In genomic region chr19:55913585-55913984, GRCm38 (mm10) we compare ENCODE assay signal across 27 mouse cellular contexts.
DNase-seq lines count a peak whose midpoint lies in the region; ATAC-seq and TF ChIP-seq lines count a peak whose summit lies in the region.
"Had no signal": no experiment of that assay in that cellular context is flagged by ENCODE, and none has a peak within 500 bp of the region (broad histone marks: within the 10 kb centered on the region; RNA-seq: fewer than 3 reads in every experiment).

No protein-coding gene starts in this region.

- H3K4me2 ChIP-seq in hindbrain, postnatal 0 days (ENCODE audit: low read depth, low read length) = no peak overlapping the region
- no peak overlapping the region for H3K4me2 ChIP-seq in hindbrain, embryonic 12.5 days (replicated peaks)
- H3K4me2 ChIP-seq in midbrain, embryonic 13.5 days (replicated peaks) = no peak overlapping the region
- no peak overlapping the region for H3K4me2 ChIP-seq in midbrain, embryonic 15.5 days
- H3K4me2 ChIP-seq: neural tube, embryonic 13.5 days had no signal

- ATAC-seq in hindbrain, postnatal 0 days = no peak
- no peak for ATAC-seq in hindbrain, embryonic 12.5 days (ENCODE audit: low FRiP score)
- ATAC-seq in midbrain, embryonic 13.5 days = no peak
- ATAC-seq in midbrain, embryonic 15.5 days (replicated peaks) = no peak
- ATAC-seq: activated CD4-positive, CD25-positive, alpha-beta regulatory T cell, adult 4 months; intestine, postnatal 0 days had no signal

- no peaks in the 10 kb centered on the region for H3K36me3 ChIP-seq in hindbrain, postnatal 0 days (ENCODE audit: insufficient read depth, low read length)
- peaks cover 17% of the 10 kb centered on the region for H3K36me3 ChIP-seq in hindbrain, embryonic 12.5 days
- peaks cover 49% of the 10 kb centered on the region for H3K36me3 ChIP-seq in midbrain, embryonic 13.5 days
- peaks cover 95% of the 10 kb centered on the region for H3K36me3 ChIP-seq in midbrain, embryonic 10.5 days
- no peaks in the 10 kb centered on the region for H3K36me3 ChIP-seq in midbrain, embryonic 15.5 days (replicated peaks)

- DNase-seq in hindbrain, postnatal 0 days (ENCODE audit: low spot score) = peak; percentile 43
- DNase-seq in midbrain, embryonic 10.5 days (ENCODE audit: low spot score) = no peak
- no peak for DNase-seq in lung, postnatal 10 days
- DNase-seq: adrenal gland, adult 2 months; adrenal gland, postnatal 36 days; B cell, adult 2 months; cerebellum, adult 8-10 months; cerebellum, postnatal 36 days; gastrocnemius, postnatal 14 days; heart, postnatal 14 days; kidney, adult 9 months; kidney, postnatal 10 days; layer of hippocampus, adult 9-11 months; liver; lung, adult 2 months; lung, postnatal 14 days; right cerebral cortex, postnatal 14 days had no signal

- H3K27ac ChIP-seq in hindbrain, postnatal 0 days = no peak overlapping the region
- H3K27ac ChIP-seq in hindbrain, embryonic 12.5 days = no peak overlapping the region
- H3K27ac ChIP-seq in midbrain, embryonic 13.5 days = peak overlapping the region; percentile 83
- H3K27ac ChIP-seq in midbrain, embryonic 10.5 days (replicated peaks) = no peak overlapping the region
- peak overlapping the region; percentile 77 for H3K27ac ChIP-seq in midbrain, embryonic 15.5 days
- H3K27ac ChIP-seq: hindbrain, embryonic 10.5 days; left cerebral cortex, adult 2 months; liver, embryonic 14.5 days; neural tube, embryonic 13.5 days had no signal

- no peak for TF ChIP-seq CTCF in hindbrain, postnatal 0 days (IDR thresholded peaks at IDR 0.05; ENCODE audit: low read depth)

- H3K9me3 ChIP-seq in hindbrain, postnatal 0 days (ENCODE audit: low read length) = no peaks in the 10 kb centered on the region
- H3K9me3 ChIP-seq in hindbrain, embryonic 12.5 days (replicated peaks) = no peaks in the 10 kb centered on the region
- no peaks in the 10 kb centered on the region for H3K9me3 ChIP-seq in midbrain, embryonic 13.5 days
- H3K9me3 ChIP-seq in midbrain, embryonic 10.5 days (replicated peaks) = peaks cover 6% of the 10 kb centered on the region; the same call in 1 of the 2 replicates
- H3K9me3 ChIP-seq in midbrain, embryonic 15.5 days = no peaks in the 10 kb centered on the region
- H3K9me3 ChIP-seq: neural tube, embryonic 13.5 days had no signal

- no peak overlapping the region for H3K4me3 ChIP-seq in hindbrain, postnatal 0 days (ENCODE audit: low read length)
- no peak overlapping the region for H3K4me3 ChIP-seq in hindbrain, embryonic 12.5 days
- no peak overlapping the region for H3K4me3 ChIP-seq in midbrain, embryonic 13.5 days (replicated peaks)
- no peak overlapping the region for H3K4me3 ChIP-seq in midbrain, embryonic 10.5 days
- no peak overlapping the region for H3K4me3 ChIP-seq in midbrain, embryonic 15.5 days
- H3K4me3 ChIP-seq: hindbrain, embryonic 10.5 days; left cerebral cortex, adult 2 months; myocyte; neural tube, embryonic 13.5 days had no signal

- 35% methylated on average over 10 of the region's 10 CpGs for WGBS in hindbrain, postnatal 0 days
- WGBS in hindbrain, embryonic 12.5 days = 75% methylated on average over 10 of the region's 10 CpGs
- 66% methylated on average over 10 of the region's 10 CpGs for WGBS in midbrain, embryonic 13.5 days
- WGBS in midbrain, embryonic 10.5 days = 89% methylated on average over 10 of the region's 10 CpGs
- WGBS in midbrain, embryonic 15.5 days = 56% methylated on average over 10 of the region's 10 CpGs

- H3K4me1 ChIP-seq in hindbrain, postnatal 0 days (ENCODE audit: insufficient read depth, low read length) = no peaks in the 10 kb centered on the region; the same call in 1 of the 2 replicates
- H3K4me1 ChIP-seq in hindbrain, embryonic 12.5 days = peaks cover 11% of the 10 kb centered on the region
- peaks cover 77% of the 10 kb centered on the region for H3K4me1 ChIP-seq in midbrain, embryonic 13.5 days (replicated peaks)
- H3K4me1 ChIP-seq in midbrain, embryonic 10.5 days = peaks cover 11% of the 10 kb centered on the region
- peaks cover 52% of the 10 kb centered on the region for H3K4me1 ChIP-seq in midbrain, embryonic 15.5 days

- H3K9ac ChIP-seq in hindbrain, postnatal 0 days (replicated peaks; ENCODE audit: low read length) = no peak overlapping the region
- H3K9ac ChIP-seq in hindbrain, embryonic 12.5 days = no peak overlapping the region
- peak overlapping the region; percentile 46; the same call in 1 of the 2 replicates for H3K9ac ChIP-seq in midbrain, embryonic 13.5 days (replicated peaks)
- peak overlapping the region; percentile 19; the same call in 1 of the 2 replicates for H3K9ac ChIP-seq in midbrain, embryonic 15.5 days
- H3K9ac ChIP-seq: liver, embryonic 14.5 days; neural tube, embryonic 13.5 days had no signal

- H3K27me3 ChIP-seq in hindbrain, postnatal 0 days (ENCODE audit: insufficient read depth, low read length) = no peaks in the 10 kb centered on the region
- H3K27me3 ChIP-seq in hindbrain, embryonic 12.5 days = no peaks in the 10 kb centered on the region
- 0 out of 2 replicates have a peak, but pooled peaks cover 1% of the 10 kb centered on the region for H3K27me3 ChIP-seq in midbrain, embryonic 13.5 days
- peaks cover 16% of the 10 kb centered on the region; the same call in 1 of the 2 replicates for H3K27me3 ChIP-seq in midbrain, embryonic 10.5 days (ENCODE audit: low read depth, poor library complexity, severe bottlenecking)
- no peaks in the 10 kb centered on the region for H3K27me3 ChIP-seq in midbrain, embryonic 15.5 days (replicated peaks)

Comparison
In these comparisons a context has a peak if more than half of its experiments do, and no peak if none do; other contexts are left out.
1. H3K27ac ChIP-seq: peak in midbrain, embryonic 13.5 days (single experiment) and midbrain, embryonic 15.5 days (single experiment); none in hindbrain, postnatal 0 days (single experiment), hindbrain, embryonic 12.5 days (single experiment) and midbrain, embryonic 10.5 days (single experiment).
2. H3K9ac ChIP-seq: peak in midbrain, embryonic 13.5 days (single experiment) and midbrain, embryonic 15.5 days (single experiment); none in hindbrain, postnatal 0 days (single experiment) and hindbrain, embryonic 12.5 days (single experiment).